Mouse (Mus musculus) midbrain, postnatal 0 days (tissue): Measurements from ENCODE around the gene Gm49373. TPM values are rescaled to one million over a fixed set of nuclear protein-coding genes. Genes with fewer than 3 reads are reported as not detected.

Source experiments
- ATAC-seq: fragments of 200-750 bp; cut with Nextera tagmentation; 2 replicates; pipeline ENCODE4 v1.8.0; 2017; ENCODE audit warnings: moderate number of reproducible peaks, mild to moderate bottlenecking, moderate TSS enrichment, moderate library complexity; ENCODE audit not compliant: low FRiP score
- DNase-seq: peaks from one replicate; pipeline ENCODE4 v3.0.0-alpha.2; 2015; ENCODE audit warnings: low spot score
- H3K27ac ChIP-seq: fragments of 300-500 bp; sonication (generic); 2 replicates; pipeline ENCODE4 v1.5.1; 2014; ENCODE audit warnings: low read depth, mild to moderate bottlenecking, low read length, mixed read lengths
- H3K27me3 ChIP-seq: fragments of 300-500 bp; sonication (generic); 2 replicates; pipeline ENCODE4 v1.6.1; 2014; ENCODE audit warnings: low read length, control low read depth, mixed read lengths; ENCODE audit not compliant: insufficient read depth
- H3K36me3 ChIP-seq: fragments of 300-500 bp; sonication (generic); 2 replicates; pipeline ENCODE4 v1.6.1; 2014; ENCODE audit warnings: low read length, control low read depth, mixed read lengths; ENCODE audit not compliant: insufficient read depth
- H3K4me1 ChIP-seq: fragments of 300-500 bp; sonication (generic); 2 replicates; pipeline ENCODE4 v1.6.1; 2014; ENCODE audit warnings: mild to moderate bottlenecking, control low read depth, antibody characterized with exemption, low read length, mixed read lengths; ENCODE audit not compliant: insufficient read depth
- H3K4me2 ChIP-seq: fragments of 300-500 bp; sonication (generic); 2 replicates; pipeline ENCODE4 v1.6.1; 2014; ENCODE audit warnings: low read depth, mild to moderate bottlenecking, low read length, mixed read lengths; ENCODE audit not compliant: poor library complexity, severe bottlenecking
- H3K4me3 ChIP-seq: fragments of 300-500 bp; sonication (generic); 2 replicates; pipeline ENCODE4 v1.5.1; 2014; ENCODE audit warnings: low read depth, mild to moderate bottlenecking, low read length, moderate library complexity
- H3K9ac ChIP-seq: fragments of 300-500 bp; sonication (generic); replicated peaks from 2 replicates; pipeline ENCODE4 v1.6.1; 2014; ENCODE audit warnings: mild to moderate bottlenecking, low read length, moderate library complexity, mixed read lengths; ENCODE audit not compliant: poor library complexity, severe bottlenecking
- H3K9me3 ChIP-seq: fragments of 300-500 bp; sonication (generic); 2 replicates; pipeline ENCODE4 v1.6.1; 2016; ENCODE audit warnings: low read length, control low read depth
- CTCF ChIP-seq: IDR thresholded peaks from 2 replicates; pipeline ENCODE4 v1.5.1; 2016; ENCODE audit warnings: antibody characterized with exemption, mild to moderate bottlenecking
- WGBS: fragments of 180-500 bp; shearing (Covaris S2); extraction: QIAGEN DNeasy Blood & Tissue Kit; methylation state at CpG from one replicate; pipeline ENCODE4 v1.1.7; 2014; 5-methylcytosine and 5-hydroxymethylcytosine counted together
- polyA plus RNA-seq: library from polyadenylated mRNA; unstranded; fragments of >200 nt; fragmentation: Nextera tagmentation; extraction: Ambion mirVana; gene quantifications from 2 replicates; pipeline ENCODE4 v1.2.1, GENCODE M21; 2015
- total RNA-seq: library from RNA; depleted of rRNA; stranded (reverse); fragments of >200 nt; gene quantifications from 2 replicates; pipeline ENCODE4 v1.2.3, GENCODE M21; 2014; rRNA removed

Gene Gm49373
- total RNA-seq (2.4 and 2.7 TPM in 2 replicates), polyA plus RNA-seq (0.90 and 0.94 TPM in 2 replicates)

GRCm38 (mm10) chr9:21073044-21073840, at the start of gene Gm49373, which contains the start of gene Fdx1l:
TSS of gene Gm49373 (minus strand) at chr9:21073096.
TSS of gene Fdx1l (minus strand) at chr9:21073614.
- H3K27me3 ChIP-seq = no peaks in the 10 kb centered on the region
- peaks cover 28% of the 10 kb centered on the region for H3K36me3 ChIP-seq
- DNase-seq (peak; percentile 94), ATAC-seq (peak; percentile 92)
- H3K9me3 ChIP-seq = no peaks in the 10 kb centered on the region
- peak within 1 kb of the TSS; percentile 78 for H3K27ac ChIP-seq
- H3K4me1 ChIP-seq = 0 out of 2 replicates have a peak, but pooled peaks cover 6% of the 10 kb centered on the region
- WGBS = 3% methylated on average over 50 of the region's 58 CpGs
- H3K9ac ChIP-seq = peak within 1 kb of the TSS; percentile 91
- peak within 1 kb of the TSS; percentile 90 for H3K4me3 ChIP-seq
- peak within 1 kb of the TSS; percentile 92 for H3K4me2 ChIP-seq
- TF ChIP-seq CTCF = no peak

GRCm38 (mm10) chr9:21121483-21121882, 48.6 kb upstream of the Gm49373 start:
- Histone ChIP-seq H3K9me3 (no peaks in the 10 kb centered on the region), H3K9ac (no peak overlapping the region), H3K36me3 (peaks cover 28% of the 10 kb centered on the region), H3K27ac (no peak overlapping the region), H3K27me3 (no peaks in the 10 kb centered on the region), H3K4me1 (no peaks in the 10 kb centered on the region), H3K4me3 (no peak overlapping the region), H3K4me2 (no peak overlapping the region)
- no peak for DNase-seq
- ATAC-seq = no peak
- no peak for TF ChIP-seq CTCF
- WGBS = 91% methylated on average over 16 of the region's 16 CpGs

GRCm38 (mm10) chr9:21117073-21117472, 44.2 kb upstream of the Gm49373 start:
- WGBS = 84% methylated on average over 6 of the region's 6 CpGs
- Histone ChIP-seq H3K9ac (no peak overlapping the region), H3K4me3 (no peak overlapping the region), H3K27me3 (no peaks in the 10 kb centered on the region), H3K4me2 (no peak overlapping the region), H3K36me3 (peaks cover 21% of the 10 kb centered on the region), H3K9me3 (no peaks in the 10 kb centered on the region), H3K4me1 (no peaks in the 10 kb centered on the region), H3K27ac (no peak overlapping the region)
- DNase-seq (no peak), ATAC-seq (no peak)
- no peak for TF ChIP-seq CTCF

- Histone ChIP-seq H3K4me2 (no peak overlapping the region), H3K27ac (no peak overlapping the region), H3K4me3 (no peak overlapping the region), H3K9me3 (no peaks in the 10 kb centered on the region), H3K36me3 (peaks cover 14% of the 10 kb centered on the region), H3K27me3 (no peaks in the 10 kb centered on the region), H3K9ac (no peak overlapping the region), H3K4me1 (no peaks in the 10 kb centered on the region)
- WGBS = 94% methylated on average over 8 of the region's 8 CpGs
- ATAC-seq = no peak
- TF ChIP-seq CTCF = no peak
- no peak for DNase-seq
Measured at GRCm38 (mm10) chr9:21115105-21115504, 42.2 kb upstream of the Gm49373 start.

- H3K4me2 ChIP-seq = no peak overlapping the region
- H3K4me3 ChIP-seq = no peak overlapping the region
- no peak overlapping the region for H3K9ac ChIP-seq
- 93% methylated on average over 7 of the region's 7 CpGs for WGBS
- H3K27me3 ChIP-seq = no peaks in the 10 kb centered on the region
- no peak overlapping the region for H3K27ac ChIP-seq
- H3K36me3 ChIP-seq = peaks cover 13% of the 10 kb centered on the region; the same call in 1 of the 2 replicates
- H3K4me1 ChIP-seq = no peaks in the 10 kb centered on the region
- DNase-seq = no peak
- H3K9me3 ChIP-seq = no peaks in the 10 kb centered on the region
- ATAC-seq = no peak
- no peak for TF ChIP-seq CTCF
Measured at GRCm38 (mm10) chr9:21114190-21114589, 41.3 kb upstream of the Gm49373 start.

- Histone ChIP-seq H3K36me3 (peaks cover 17% of the 10 kb centered on the region), H3K27ac (no peak overlapping the region), H3K27me3 (no peaks in the 10 kb centered on the region), H3K4me2 (no peak overlapping the region), H3K9me3 (no peaks in the 10 kb centered on the region), H3K9ac (no peak overlapping the region), H3K4me1 (no peaks in the 10 kb centered on the region), H3K4me3 (no peak overlapping the region)
- WGBS = 86% methylated on average over 6 of the region's 6 CpGs
- no peak for DNase-seq
- ATAC-seq = no peak
- TF ChIP-seq CTCF = no peak
Measured at GRCm38 (mm10) chr9:21113751-21114150, 40.9 kb upstream of the Gm49373 start.
